Comparison of ENCODE assay signal across 17 mouse cellular contexts in genomic region chr9:95653363-95653762, GRCm38 (mm10). TPM values are rescaled to one million over a fixed set of nuclear protein-coding genes. Genes with fewer than 3 reads are reported as not detected.
DNase-seq lines count a peak whose midpoint lies in the region; ATAC-seq and TF ChIP-seq lines count a peak whose summit lies in the region.
"Had no signal": no experiment of that assay in that cellular context is flagged by ENCODE, and none has a peak within 500 bp of the region (broad histone marks: within the 10 kb centered on the region; RNA-seq: fewer than 3 reads in every experiment).

No protein-coding gene starts in this region.

- no peak overlapping the region for H3K4me3 ChIP-seq in gastrocnemius, adult 2 months
- H3K4me3 ChIP-seq in lung, postnatal 0 days (ENCODE audit: low read depth, low read length): no peak overlapping the region
- H3K4me3 ChIP-seq in forebrain, embryonic 16.5 days (replicated peaks; ENCODE audit: low read length): no peak overlapping the region
- H3K4me3 ChIP-seq in cerebellum, adult 2 months (replicated peaks; ENCODE audit: insufficient read depth, low read depth, low read length): no peak overlapping the region
- H3K4me3 ChIP-seq: forebrain, embryonic 10.5 days; midbrain, embryonic 13.5 days; myocyte had no signal

- H3K9ac ChIP-seq in lung, postnatal 0 days (replicated peaks; ENCODE audit: low read depth): no peak overlapping the region
- H3K9ac ChIP-seq in forebrain, embryonic 16.5 days (replicated peaks; ENCODE audit: low read depth, low read length): no peak overlapping the region
- H3K9ac ChIP-seq: hindbrain, embryonic 14.5 days; liver, postnatal 0 days; midbrain, embryonic 13.5 days had no signal

- no peak for DNase-seq in gastrocnemius, adult 2 months
- no peak for DNase-seq in gastrocnemius, postnatal 36 days
- peak; percentile 16 for DNase-seq in lung, postnatal 0 days (ENCODE audit: low spot score)
- DNase-seq in lung, adult 18-20 months: no peak
- DNase-seq in heart, postnatal 4 days: peak; percentile 67
- peak; percentile 33 for DNase-seq in testis, postnatal 14 days (ENCODE audit: low spot score)
- DNase-seq in cerebellum, adult 2 months: no peak
- DNase-seq: liver, postnatal 0 days; lung, postnatal 4 days; right cerebral cortex, postnatal 14 days; thymus, adult 2 months had no signal

- no peaks in the 10 kb centered on the region for H3K9me3 ChIP-seq in lung, postnatal 0 days (ENCODE audit: low read length)
- H3K9me3 ChIP-seq in forebrain, embryonic 16.5 days (ENCODE audit: control insufficient read depth, low read length): no peaks in the 10 kb centered on the region

- WGBS in lung, postnatal 0 days: 70% methylated on average over 6 of the region's 6 CpGs
- 86% methylated on average over 6 of the region's 6 CpGs for WGBS in forebrain, embryonic 16.5 days
- WGBS in cerebellum, adult 2 months: 71% methylated on average over 6 of the region's 6 CpGs

- ATAC-seq in lung, postnatal 0 days: no peak
- no peak for ATAC-seq in forebrain, embryonic 16.5 days
- ATAC-seq: intestine, postnatal 0 days; liver, postnatal 0 days; midbrain, embryonic 13.5 days had no signal

- TF ChIP-seq POLR2A in cerebellum, adult 2 months (IDR thresholded peaks at IDR 0.05; ENCODE audit: borderline replicate concordance, insufficient read depth, low read length): no peak

- no peaks in the 10 kb centered on the region for H3K27me3 ChIP-seq in lung, postnatal 0 days (replicated peaks; ENCODE audit: insufficient read depth, low read length)
- no peaks in the 10 kb centered on the region for H3K27me3 ChIP-seq in forebrain, embryonic 16.5 days (replicated peaks; ENCODE audit: control insufficient read depth, insufficient read depth, low read length)
- H3K27me3 ChIP-seq in cerebellum, adult 2 months (ENCODE audit: control insufficient read depth, insufficient read depth, low read length): no peaks in the 10 kb centered on the region
- H3K27me3 ChIP-seq: midbrain, embryonic 13.5 days had no signal

- no peaks in the 10 kb centered on the region for H3K36me3 ChIP-seq in lung, postnatal 0 days (ENCODE audit: insufficient read depth, low read length)
- no peaks in the 10 kb centered on the region for H3K36me3 ChIP-seq in forebrain, embryonic 16.5 days (ENCODE audit: control insufficient read depth, insufficient read depth)
- H3K36me3 ChIP-seq: midbrain, embryonic 13.5 days had no signal

- no peak overlapping the region for H3K4me2 ChIP-seq in lung, postnatal 0 days (replicated peaks; ENCODE audit: low read depth, low read length)
- H3K4me2 ChIP-seq in forebrain, embryonic 16.5 days (ENCODE audit: low read length): no peak overlapping the region
- H3K4me2 ChIP-seq: hindbrain, embryonic 14.5 days; midbrain, embryonic 13.5 days had no signal

- no peaks in the 10 kb centered on the region for H3K4me1 ChIP-seq in lung, postnatal 0 days (ENCODE audit: insufficient read depth, low read depth, low read length)
- H3K4me1 ChIP-seq in forebrain, embryonic 16.5 days (replicated peaks; ENCODE audit: control insufficient read depth, insufficient read depth, low read length): no peaks in the 10 kb centered on the region
- H3K4me1 ChIP-seq in cerebellum, adult 2 months (ENCODE audit: control insufficient read depth, insufficient read depth, low read length): no peaks in the 10 kb centered on the region
- H3K4me1 ChIP-seq: midbrain, embryonic 13.5 days had no signal

- TF ChIP-seq CTCF in gastrocnemius, adult 2 months (IDR thresholded peaks at IDR 0.05): no peak
- no peak for TF ChIP-seq CTCF in lung, postnatal 0 days (IDR thresholded peaks at IDR 0.05)
- TF ChIP-seq CTCF in cerebellum, adult 2 months (IDR thresholded peaks at IDR 0.05; ENCODE audit: borderline replicate concordance, insufficient read depth, low read depth, low read length): no peak

- TF ChIP-seq EP300 in lung, postnatal 0 days (IDR thresholded peaks at IDR 0.05): no peak

- intact Hi-C loops in gastrocnemius, adult 2 months (cut with DNase I): no loop called here
- intact Hi-C loops in gastrocnemius, postnatal 36 days (cut with DNase I): no loop called here

- 0 out of 2 replicates have a peak overlapping the region, but pooled peaks have one; percentile 8 for H3K27ac ChIP-seq in gastrocnemius, adult 2 months
- no peak overlapping the region for H3K27ac ChIP-seq in lung, postnatal 0 days (ENCODE audit: low read length)
- H3K27ac ChIP-seq in forebrain, embryonic 16.5 days (ENCODE audit: low read length): no peak overlapping the region
- H3K27ac ChIP-seq in cerebellum, adult 2 months (ENCODE audit: insufficient read depth, low read length): no peak overlapping the region
- H3K27ac ChIP-seq: forebrain, embryonic 10.5 days; hindbrain, embryonic 14.5 days; midbrain, embryonic 13.5 days had no signal

RNA-seq across cellular contexts. Expression of gene Pcolce2, which starts 16.0 kb away (rescaled TPM):
- 10 to 100 TPM in 1 of 2 experiments, 1 to 10 TPM in 1; 8.2 to 13.7 TPM for total RNA-seq in gastrocnemius, adult 2 months (2021)
- 1 to 10 TPM; 3.8 to 8.5 TPM for total RNA-seq in gastrocnemius, postnatal 36 days (2021)
- polyA plus RNA-seq in lung, postnatal 0 days (2015; fragmentation: Nextera tagmentation; extraction: Ambion mirVana): 45.7 and 52.1 TPM in 2 replicates
- total RNA-seq in heart, postnatal 4 days (2021): 10 to 100 TPM; 10.8 to 13.6 TPM
- polyA plus RNA-seq in forebrain, embryonic 16.5 days (2015; fragmentation: Nextera tagmentation; extraction: Ambion mirVana): 1.7 and 1.8 TPM in 2 replicates
- polyA plus RNA-seq in cerebellum, adult 2 months (2012; rRNA removed): 3.4 and 4.5 TPM in 2 replicates

Comparison
In these comparisons a context has a peak if more than half of its experiments do, and no peak if none do; other contexts are left out.
1. DNase-seq: peak in lung, postnatal 0 days (single experiment), heart, postnatal 4 days (single experiment) and testis, postnatal 14 days (single experiment); none in gastrocnemius, adult 2 months (single experiment), gastrocnemius, postnatal 36 days (0 of 2), lung, adult 18-20 months (0 of 2) and cerebellum, adult 2 months (0 of 2).